Mouse (Mus musculus) embryonic stem cell, embryonic (primary cell): Measurements from ENCODE around the gene Fsd1l.

Source experiments
- CTCF ChIA-PET, 4 experiments: fragments of 300-600 bp in 2 of 4; fragments of 350-600 bp in 2 of 4; sonication (Branson Sonifier 250); formaldehyde crosslinking; loops; one replicate each; lab custom pipeline; 2022; ENCODE audit warnings: inconsistent platforms in 2 of 4; lab: Charles Lee
- POLR2A ChIA-PET, 4 experiments: fragments of 300-600 bp in 2 of 4; fragments of 350-600 bp in 2 of 4; sonication (Branson Sonifier 250); formaldehyde crosslinking; loops; one replicate each; lab custom pipeline; 2022; ENCODE audit warnings: antibody characterized with exemption in 4 of 4, inconsistent platforms in 1 of 4; lab: Charles Lee

Gene Fsd1l

DNA sequence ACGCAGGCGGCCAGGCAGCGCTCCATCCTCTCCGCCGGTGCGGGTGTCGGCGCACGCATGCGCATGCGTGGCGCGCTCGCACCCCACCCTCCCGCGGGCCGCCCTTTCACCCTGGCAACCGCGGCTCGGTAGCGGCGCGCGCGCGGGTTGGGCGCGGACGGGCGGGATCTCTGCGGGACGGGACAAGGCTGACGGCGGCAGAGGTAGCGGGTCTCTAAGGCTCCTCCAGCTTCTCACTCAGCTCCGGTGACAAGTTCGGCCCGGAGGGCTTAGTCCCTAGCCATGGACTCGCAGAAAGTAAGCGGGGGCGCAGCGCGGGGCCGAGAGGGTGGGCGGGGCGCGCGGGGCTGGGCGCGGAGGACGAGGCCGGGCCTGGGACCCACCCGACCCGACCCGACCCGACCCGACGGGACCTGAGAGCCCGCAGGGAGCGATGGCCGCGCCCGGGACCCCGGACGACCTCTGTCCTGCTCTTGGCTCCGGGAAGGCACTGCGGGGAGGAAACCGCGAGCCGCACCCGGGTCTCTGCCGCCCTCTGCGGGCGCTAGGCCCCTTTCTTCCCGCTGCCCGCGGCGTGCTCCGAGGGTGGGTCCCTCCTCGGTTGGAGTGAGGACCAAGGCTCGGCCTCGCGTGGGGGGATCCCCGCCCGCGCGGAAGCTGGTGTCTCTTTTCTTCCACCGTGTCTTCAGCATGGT is at the start of gene Fsd1l:
Gene Fsd1l, plus strand, starts transcription at position 156 of the 695 bp plus-strand sequence.
- POLR2A ChIA-PET = interaction anchor here in 1 of 4 experiments (1.0 to 1.4 kb wide), 2 partner anchors 12 to 55 kb away, joined by 4 read pairs; no protein-coding TSS in a partner anchor
- CTCF ChIA-PET = interaction anchor here in 1 of 4 experiments (1.1 kb wide), 1 partner anchor 31 kb away, joined by 3 read pairs; no protein-coding TSS in a partner anchor

DNA sequence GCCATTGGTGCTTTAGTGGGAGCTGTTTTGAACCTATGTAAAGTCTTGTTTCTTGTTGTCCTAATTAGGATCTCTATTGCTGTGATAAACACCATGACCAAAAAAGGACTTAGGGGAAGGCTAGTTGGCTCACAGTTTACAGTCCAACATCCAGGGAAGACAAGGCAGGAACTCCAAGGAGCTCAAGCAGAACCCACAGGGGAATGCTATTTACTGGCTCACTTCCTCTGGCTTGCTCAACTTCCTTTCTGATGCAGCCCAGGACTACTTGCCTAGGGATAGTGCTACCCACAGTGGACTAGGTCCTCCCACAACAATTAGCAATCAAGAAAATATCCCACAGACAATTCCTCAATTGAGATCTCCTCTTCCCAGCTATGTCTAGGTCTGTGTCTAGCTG is 43.6 kb upstream of the Fsd1l start:
- POLR2A ChIA-PET = no interaction called here
- CTCF ChIA-PET = interaction anchor here in 1 of 4 experiments (1.8 kb wide), 1 partner anchor 13 kb away, joined by 5 read pairs; no protein-coding TSS in a partner anchor

DNA sequence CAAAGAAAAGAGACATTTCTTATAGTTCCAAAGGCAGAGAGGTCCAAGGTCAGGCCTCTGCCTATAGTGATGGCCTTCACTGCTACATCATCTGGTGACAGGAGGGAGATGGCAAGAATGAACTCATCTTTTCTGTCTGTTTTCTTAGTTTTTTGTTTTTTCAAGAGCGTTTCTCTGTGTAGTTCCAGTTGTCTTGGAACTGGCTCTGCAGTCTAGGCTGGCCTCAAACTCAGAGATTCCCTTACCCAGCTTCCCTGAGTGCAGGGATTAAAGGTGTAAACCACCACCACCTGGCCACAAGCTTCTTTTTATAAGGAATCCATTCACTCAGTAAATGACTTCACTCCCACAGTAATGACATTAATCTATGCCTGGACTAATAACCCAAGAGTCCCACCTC is 42.3 kb upstream of the Fsd1l start:
- CTCF ChIA-PET = interaction anchor here in 1 of 4 experiments (1.8 kb wide), 1 partner anchor 11 kb away, joined by 5 read pairs; no protein-coding TSS in a partner anchor
- POLR2A ChIA-PET = no interaction called here

DNA sequence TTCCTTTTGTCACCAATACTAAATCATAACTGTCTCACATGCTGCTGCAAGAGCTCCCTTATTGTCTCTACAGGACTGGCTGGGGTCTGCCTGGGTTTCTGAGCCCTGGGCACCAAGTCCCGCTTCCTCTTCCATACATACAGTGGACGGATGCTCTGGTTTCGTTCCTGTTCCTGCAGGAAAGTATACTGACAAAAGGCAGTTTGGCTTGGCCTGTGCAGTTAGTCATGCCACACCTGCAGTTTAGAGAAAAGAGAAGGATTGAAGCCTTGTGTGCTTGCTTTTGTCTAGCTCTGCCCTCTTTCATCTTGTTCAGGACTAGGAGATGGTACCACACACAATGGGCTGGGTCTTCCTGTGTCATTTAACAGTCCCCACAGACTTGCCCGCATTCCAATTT is 41.8 kb upstream of the Fsd1l start:
- CTCF ChIA-PET = interaction anchor here in 2 of 4 experiments (1.4 to 1.8 kb wide), 2 partner anchors 11 kb away, joined by 5 to 6 read pairs; no protein-coding TSS in a partner anchor
- POLR2A ChIA-PET = no interaction called here

DNA sequence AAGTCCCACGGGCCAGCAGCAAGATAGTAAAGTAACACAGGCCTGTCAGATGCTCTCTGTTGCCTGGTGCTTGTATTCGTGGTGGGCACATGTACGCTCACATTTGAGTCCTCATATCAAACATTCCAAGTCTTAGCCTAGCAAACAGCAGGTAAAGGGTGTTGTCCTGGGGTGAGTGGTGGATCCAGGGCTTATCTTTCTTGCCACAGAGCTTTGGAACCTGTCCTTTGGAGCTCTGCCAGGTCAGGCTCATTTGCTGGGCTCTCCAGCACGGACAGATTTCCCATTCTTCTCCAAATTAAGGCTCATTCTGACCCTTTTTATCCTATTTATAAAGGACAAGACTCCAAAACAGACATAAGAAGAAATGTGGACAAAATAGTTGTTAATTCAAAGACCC is 41.1 kb upstream of the Fsd1l start:
- POLR2A ChIA-PET = no interaction called here

DNA sequence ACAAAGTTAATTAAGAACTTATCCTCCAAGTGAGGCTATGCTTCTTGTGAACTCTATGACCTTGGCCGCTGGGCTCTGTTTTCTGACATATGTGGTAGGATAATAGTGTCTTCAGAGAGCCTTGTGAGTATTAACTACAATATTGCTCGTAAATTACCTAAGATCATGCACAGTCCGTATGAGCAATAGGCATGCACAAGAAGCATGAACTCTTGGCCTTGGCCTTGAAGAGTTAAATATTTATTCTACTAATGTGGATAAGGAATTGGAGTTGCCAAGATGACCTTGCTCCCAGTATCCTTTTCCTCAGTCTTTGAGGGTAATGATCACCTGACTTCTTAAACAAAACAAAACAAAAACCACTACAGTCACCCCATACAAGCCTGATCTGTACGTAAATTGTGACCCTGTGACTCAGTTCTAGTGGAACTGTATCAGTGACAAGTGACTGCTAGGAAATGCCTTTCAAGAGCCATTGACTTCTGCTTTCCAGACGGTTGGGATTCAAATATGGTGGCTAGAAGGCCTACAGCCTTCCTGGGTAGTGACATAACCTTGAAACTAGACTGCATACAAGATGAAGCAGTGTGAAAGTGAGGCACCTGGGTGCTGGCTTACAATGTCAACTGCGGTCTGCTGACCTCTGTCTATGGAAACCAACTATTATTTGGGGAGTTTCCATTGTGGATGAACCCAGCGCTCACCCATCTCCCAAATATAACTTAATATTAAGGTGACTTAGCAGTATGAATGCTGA is 40.4 kb upstream of the Fsd1l start:
- POLR2A ChIA-PET = no interaction called here
- CTCF ChIA-PET = interaction anchor here in 1 of 4 experiments (1.4 to 1.5 kb wide), 1 partner anchor 10 kb away, joined by 3 to 6 read pairs; no protein-coding TSS in a partner anchor

More for the DNA sequence above, 41.1 kb upstream of the Fsd1l start:
- CTCF ChIA-PET = interaction anchor here in 2 of 4 experiments (0.6 to 1.4 kb wide), 2 partner anchors 10 kb away, joined by 3 to 6 read pairs; no protein-coding TSS in a partner anchor

DNA sequence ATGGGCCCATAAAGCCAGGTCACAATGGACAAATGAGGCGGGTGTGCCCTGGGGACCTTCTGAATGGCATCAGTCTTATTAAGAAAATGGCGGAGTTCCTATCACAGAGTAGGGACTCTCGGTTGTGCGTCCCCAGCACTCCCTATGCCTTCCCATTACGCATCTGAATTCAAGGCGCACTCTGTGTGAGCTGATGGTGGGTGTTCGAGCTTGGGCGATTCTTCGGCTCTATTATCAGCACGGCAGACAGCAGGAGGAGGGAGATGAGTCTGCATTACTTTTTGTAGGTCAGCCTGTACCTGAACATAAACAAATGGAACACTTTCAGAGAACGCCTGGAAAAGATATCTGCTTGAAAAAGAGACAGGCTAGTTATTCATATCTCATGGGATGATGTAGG is 39.7 kb upstream of the Fsd1l start:
- ChIA-PET CTCF (interaction anchor here in 2 of 4 experiments (0.6 to 1.5 kb wide), 2 partner anchors 8 to 9 kb away, joined by 3 read pairs; no protein-coding TSS in a partner anchor), POLR2A (no interaction called here)

DNA sequence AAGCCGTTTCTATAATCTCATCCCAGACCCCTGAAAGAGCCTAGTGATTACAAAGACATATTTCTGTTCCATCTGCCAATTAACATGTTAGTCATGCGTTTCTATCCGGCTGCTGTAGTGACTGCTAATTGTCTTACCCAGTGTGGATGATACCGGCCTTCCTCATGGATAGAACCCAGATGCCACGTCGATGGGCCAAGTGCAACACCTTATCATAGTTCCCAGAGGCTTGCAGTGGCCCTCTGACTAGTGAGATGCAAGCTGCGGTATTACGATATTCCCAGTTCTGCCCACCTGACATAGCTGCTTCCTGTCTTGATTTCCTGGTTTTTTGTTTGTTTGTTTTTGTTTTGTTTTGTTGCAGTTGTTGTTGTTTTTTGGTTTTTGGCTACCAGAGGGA is 39.3 kb upstream of the Fsd1l start:
- ChIA-PET CTCF (interaction anchor here in 2 of 4 experiments (0.6 to 1.5 kb wide), 2 partner anchors 8 to 9 kb away, joined by 3 read pairs; no protein-coding TSS in a partner anchor), POLR2A (no interaction called here)

DNA sequence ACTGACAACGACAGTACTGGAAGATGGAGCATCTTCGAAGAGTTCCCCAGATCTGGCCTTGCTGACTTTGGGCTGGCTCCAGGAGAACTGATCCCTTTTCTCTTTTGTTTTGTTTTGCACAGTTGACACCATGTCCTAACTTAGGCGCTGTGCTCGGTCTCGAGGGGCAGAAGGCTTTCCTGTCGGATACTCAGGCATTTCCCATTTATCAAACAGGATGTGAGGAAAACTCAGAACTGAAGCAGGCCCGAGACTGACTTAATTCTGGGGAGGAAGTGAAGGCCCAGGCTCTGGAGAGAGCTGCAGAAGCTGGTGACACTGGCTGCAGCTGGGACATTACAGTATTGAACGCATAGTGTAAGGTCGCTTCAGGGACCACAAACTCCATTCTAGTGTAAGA is 38.9 kb upstream of the Fsd1l start:
- POLR2A ChIA-PET = no interaction called here
- CTCF ChIA-PET = interaction anchor here in 1 of 4 experiments (1.5 kb wide), 1 partner anchor 8 kb away, joined by 3 read pairs; no protein-coding TSS in a partner anchor

DNA sequence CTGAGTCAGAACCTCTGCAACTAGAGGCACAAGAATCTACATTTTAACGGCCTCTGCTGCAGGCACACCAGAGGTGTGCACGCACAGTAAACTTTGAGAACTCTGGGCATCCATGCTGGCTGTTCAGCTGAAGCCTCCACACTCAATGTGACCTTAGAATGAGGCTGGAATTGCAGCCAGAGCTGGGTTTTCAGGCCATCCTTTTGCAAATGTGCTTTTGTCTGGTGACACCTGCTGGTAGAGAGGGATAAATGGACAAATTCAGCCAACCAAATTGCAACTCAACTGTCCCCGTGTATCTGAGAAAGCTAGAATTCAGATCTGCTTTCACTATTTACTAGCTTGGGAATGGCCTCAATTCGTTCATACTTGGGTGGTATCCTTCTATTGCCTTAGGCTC is 37.1 kb upstream of the Fsd1l start:
- CTCF ChIA-PET = interaction anchor here (0.6 to 1.7 kb wide), 26 partner anchors 9 to 947 kb away, joined by 3 to 14 read pairs (median 3); partner anchors contain the start of gene Slc44a1 (in 1 of the 4)
- POLR2A ChIA-PET = interaction anchor here in 3 of 4 experiments (0.7 to 1.2 kb wide), 3 partner anchors 154 to 477 kb away, joined by 3 read pairs; partner anchors contain the start of gene Slc44a1 (in 1 of the 3)

DNA sequence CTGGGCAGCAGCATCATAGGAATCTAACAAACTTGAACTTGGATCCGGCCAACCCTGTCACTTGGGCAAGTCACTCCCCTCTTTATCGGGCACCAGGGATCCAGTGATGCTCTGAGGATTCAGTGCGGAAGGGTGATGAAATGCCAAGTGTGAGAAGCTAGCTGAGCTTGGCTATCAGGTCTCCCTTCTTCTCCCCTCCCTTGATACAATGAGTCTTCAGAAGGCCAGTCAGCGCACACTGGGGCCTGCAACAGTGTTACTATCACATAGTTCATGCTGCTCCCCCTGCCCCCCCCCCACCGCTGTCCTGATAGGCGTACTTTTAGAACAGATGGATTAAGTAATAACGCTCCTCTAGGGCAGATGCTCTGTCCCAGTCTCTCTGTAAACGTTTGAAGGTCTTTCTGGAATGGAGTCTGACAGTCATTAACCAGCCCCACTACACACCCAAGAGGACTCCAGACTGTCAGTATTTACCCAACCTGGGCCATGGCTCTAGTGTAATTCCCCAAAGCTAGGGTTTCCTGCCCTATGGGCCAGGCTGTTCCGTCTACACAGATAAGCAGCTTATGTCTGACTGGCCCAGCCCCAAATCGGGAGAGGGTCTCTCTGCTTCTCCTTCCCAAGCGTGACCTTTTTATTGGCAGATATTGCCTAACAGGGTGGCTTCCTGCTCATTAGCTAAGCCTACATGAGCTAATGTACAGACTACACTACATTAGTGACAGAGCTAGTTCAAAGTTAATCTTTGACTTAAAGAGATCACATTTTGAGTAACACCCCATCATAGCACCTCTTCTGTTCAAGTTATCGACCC is 35.8 kb upstream of the Fsd1l start:
- CTCF ChIA-PET = interaction anchor here (0.6 to 1.1 kb wide), 6 partner anchors 16 to 610 kb away, joined by 3 to 5 read pairs (median 3); partner anchors contain the start of gene Slc44a1 (in 1 of the 4)

DNA sequence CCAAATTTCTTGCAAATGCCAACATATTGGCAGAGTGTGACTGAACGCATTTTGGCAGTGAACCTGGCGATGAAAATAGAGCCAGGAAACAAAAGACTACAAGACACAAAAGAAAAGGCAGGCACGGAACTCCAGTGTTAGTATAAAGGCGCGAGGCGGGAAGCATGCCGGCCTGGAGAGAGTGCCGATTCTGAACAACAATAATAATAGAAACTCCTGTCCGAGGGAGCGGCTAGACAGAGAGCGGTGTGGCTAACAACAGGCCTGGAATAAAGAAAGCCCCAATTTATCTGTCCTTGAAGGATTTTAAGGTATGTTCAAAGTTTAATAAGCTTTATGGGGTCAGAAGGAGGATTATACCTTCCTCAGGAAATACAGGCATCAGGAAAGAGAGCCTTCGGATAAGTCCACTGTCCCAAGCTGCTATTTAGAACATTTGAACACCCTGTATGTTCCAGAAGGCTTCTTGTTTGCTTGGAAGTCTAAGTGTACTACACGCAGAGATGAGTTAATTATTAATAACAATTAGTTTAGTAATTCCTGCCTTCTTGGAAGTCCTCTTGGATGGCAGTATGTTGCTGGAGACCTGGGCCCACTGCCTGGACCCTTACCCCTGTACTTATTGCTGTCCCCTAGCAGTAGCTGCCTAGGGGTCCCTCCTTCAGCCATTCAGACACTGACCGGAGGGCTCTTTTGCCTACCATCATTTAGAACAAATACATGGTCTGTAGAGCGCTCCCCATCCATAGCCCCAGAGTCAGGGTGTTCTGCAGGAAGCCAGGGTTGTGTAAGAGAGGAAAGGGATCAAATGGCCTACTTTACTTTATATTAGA is 35.0 kb upstream of the Fsd1l start:
- POLR2A ChIA-PET = no interaction called here
- CTCF ChIA-PET = interaction anchor here in 3 of 4 experiments (0.6 to 1.1 kb wide), 4 partner anchors 17 to 611 kb away, joined by 3 to 5 read pairs (median 4); no protein-coding TSS in a partner anchor

More for the DNA sequence above, 35.8 kb upstream of the Fsd1l start:
- POLR2A ChIA-PET = no interaction called here

DNA sequence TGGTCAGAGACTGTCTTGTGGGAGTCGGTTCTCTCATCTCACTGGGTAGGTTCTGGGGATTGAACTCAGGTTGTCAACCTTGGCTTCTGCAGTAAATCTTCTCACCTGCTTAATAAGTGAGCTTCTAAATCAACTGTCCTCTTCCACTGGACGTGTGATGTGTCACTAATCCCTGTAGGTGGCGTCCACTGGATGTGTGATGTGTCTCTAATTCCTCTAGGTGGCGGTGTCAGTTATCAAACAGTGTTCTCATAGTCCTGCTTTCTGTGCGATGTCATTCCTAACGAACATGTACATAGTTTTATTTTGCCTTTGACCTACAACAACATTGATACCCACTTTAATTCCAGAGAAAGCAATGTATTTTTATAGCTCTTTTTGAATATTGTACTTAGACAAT is 30.8 kb upstream of the Fsd1l start:
- ChIA-PET CTCF (interaction anchor here (0.6 to 1.3 kb wide), 41 partner anchors 9 to 913 kb away, joined by 3 to 12 read pairs (median 4); partner anchors contain the start of genes Abca1 (in 1 of the 4) and Fsd1l (in 1 of the 4)), POLR2A (interaction anchor here in 2 of 4 experiments (0.6 to 1.4 kb wide), 5 partner anchors 15 to 748 kb away, joined by 3 to 6 read pairs (median 3); no protein-coding TSS in a partner anchor)

DNA sequence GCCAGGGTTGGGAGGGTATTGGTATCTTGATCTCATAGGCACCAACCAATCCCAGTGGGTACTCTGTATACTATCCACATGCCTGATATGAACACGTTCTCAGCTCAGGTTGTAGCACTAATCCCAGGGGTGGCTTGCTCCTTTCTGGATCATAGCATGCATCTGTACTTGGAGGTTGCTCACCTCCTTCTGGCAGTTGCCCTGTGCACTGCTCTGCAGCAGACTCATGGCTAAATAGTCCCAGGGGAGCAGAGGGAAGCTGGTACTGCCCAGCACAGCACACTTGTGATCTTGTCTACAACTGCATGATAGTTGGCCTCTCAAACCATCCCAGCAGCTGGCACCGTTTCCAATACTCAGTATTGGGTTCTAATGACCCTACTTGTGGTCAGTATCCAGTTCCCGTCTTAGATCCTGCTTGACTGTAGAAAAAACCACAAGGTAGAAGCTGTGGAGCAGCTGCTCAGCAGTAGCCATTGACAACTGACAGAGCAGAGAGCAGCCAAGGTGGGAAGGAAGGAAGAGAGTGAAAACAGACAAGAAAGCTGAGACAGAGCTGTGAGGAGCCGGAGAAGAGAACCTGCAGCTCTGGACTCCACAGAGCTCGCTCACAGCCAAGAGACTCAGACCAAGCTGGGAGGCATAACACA is 16.6 kb upstream of the Fsd1l start:
- CTCF ChIA-PET = interaction anchor here in 1 of 4 experiments (1.0 kb wide), 1 partner anchor 15 kb away, joined by 3 read pairs; no protein-coding TSS in a partner anchor
- POLR2A ChIA-PET = interaction anchor here in 1 of 4 experiments (1.3 kb wide), 1 partner anchor 14 kb away, joined by 6 read pairs; no protein-coding TSS in a partner anchor

DNA sequence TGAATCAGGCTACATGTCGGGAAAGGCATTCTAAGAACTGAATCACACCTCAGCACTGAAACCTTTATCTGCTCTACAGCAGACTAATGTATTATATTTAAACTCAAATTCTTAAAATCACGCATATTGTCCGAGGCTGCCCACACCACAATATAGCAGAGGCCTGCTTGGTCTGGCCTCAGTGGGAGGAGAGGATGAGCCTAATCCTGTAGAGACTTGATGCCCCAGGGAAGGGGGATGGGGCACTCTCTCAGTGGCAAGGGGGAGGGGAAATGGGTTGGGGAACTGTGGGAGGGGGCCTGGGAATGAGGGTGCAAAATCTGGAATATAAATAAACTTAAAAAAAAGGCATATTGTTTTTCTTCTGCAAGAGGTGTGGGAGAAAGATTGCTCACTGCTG is 13.3 kb upstream of the Fsd1l start:
- POLR2A ChIA-PET = no interaction called here

DNA sequence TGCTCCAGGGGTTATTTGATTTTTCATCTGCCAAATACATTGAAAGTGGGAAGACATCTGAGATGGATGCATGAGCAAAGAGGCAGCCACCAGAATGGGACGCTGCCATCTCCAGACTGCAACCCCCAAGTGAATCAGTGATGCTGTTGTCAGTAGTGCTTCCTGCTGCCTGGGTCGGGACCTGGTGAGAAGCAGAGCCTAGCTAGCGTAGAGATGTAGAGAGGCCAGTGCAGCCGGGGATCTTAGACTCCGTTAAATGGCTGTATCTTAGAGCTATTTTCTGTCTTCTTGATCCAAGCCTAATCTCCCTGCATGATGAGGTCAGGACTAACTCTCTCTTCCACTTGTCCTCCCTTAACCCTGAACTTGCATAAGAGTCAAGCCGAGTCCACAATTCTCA is 11.2 kb upstream of the Fsd1l start:
- ChIA-PET POLR2A (interaction anchor here in 1 of 4 experiments (1.5 to 1.7 kb wide), 2 partner anchors 11 to 20 kb away, joined by 3 to 4 read pairs; partner anchors contain the start of gene Fsd1l), CTCF (interaction anchor here in 1 of 4 experiments (0.9 kb wide), 1 partner anchor 505 kb away, joined by 4 read pairs; no protein-coding TSS in a partner anchor)

More for the DNA sequence above, 13.3 kb upstream of the Fsd1l start:
- CTCF ChIA-PET = no interaction called here
